Mouse (Mus musculus) ES-E14 (cell line): ENCODE measurements around the gene Khk.

Experiments
- CHD2 ChIP-seq: IDR thresholded peaks from 2 replicates; pipeline ENCODE4 v1.6.1; 2014; ENCODE audit warnings: mild to moderate bottlenecking, low read depth, low read length, inconsistent platforms
- HCFC1 ChIP-seq: IDR thresholded peaks from 2 replicates; pipeline ENCODE4 v1.6.1; 2012; ENCODE audit warnings: low read length, inconsistent platforms, borderline replicate concordance; ENCODE audit not compliant: insufficient read depth
- MAFK ChIP-seq: IDR thresholded peaks from 2 replicates; pipeline ENCODE4 v1.6.1; 2014; ENCODE audit warnings: mild to moderate bottlenecking, low read depth, low read length, inconsistent platforms; ENCODE audit not compliant: insufficient read depth
- ZNF384 ChIP-seq: IDR thresholded peaks from 2 replicates; pipeline ENCODE4 v1.6.1; 2012; ENCODE audit warnings: low read depth, low read length, inconsistent platforms

- TF ChIP-seq ZNF384: no peak
- TF ChIP-seq CHD2: no peak
- no peak for TF ChIP-seq MAFK
- no peak for TF ChIP-seq HCFC1
These were observed 3.4 kb downstream of the Khk start for GRCm38 (mm10) chr5:30924614-30925013.
